Mouse (Mus musculus) cortical plate, adult 2 months (tissue): ENCODE measurements around the gene Unc93b1. TPM values are rescaled to one million over a fixed set of nuclear protein-coding genes. Genes with fewer than 3 reads are reported as not detected.

ENCODE experiments used
- H3K27ac ChIP-seq: fragments of 200-500 bp; 2 replicates; pipeline ENCODE4 v1.5.1; 2012; ENCODE audit warnings: low read length, control low read depth, inconsistent platforms; ENCODE audit not compliant: insufficient read depth
- H3K4me1 ChIP-seq: fragments of 200-500 bp; 2 replicates; pipeline ENCODE4 v1.6.1; 2011; ENCODE audit warnings: low read length; ENCODE audit not compliant: control insufficient read depth, insufficient read depth
- H3K4me3 ChIP-seq: fragments of 200-500 bp; 2 replicates; pipeline ENCODE4 v1.5.1; 2011; ENCODE audit warnings: mild to moderate bottlenecking, low read length, control low read depth; ENCODE audit not compliant: insufficient read depth
- CTCF ChIP-seq: fragments of 200-500 bp; IDR thresholded peaks from 2 replicates; pipeline ENCODE4 v1.5.1; 2011; ENCODE audit warnings: mild to moderate bottlenecking, control low read depth, low read length; ENCODE audit not compliant: insufficient read depth; ENCODE audit errors: extremely low read depth
- POLR2A ChIP-seq: fragments of 200-500 bp; IDR thresholded peaks from 2 replicates; pipeline ENCODE4 v1.6.1; 2011; ENCODE audit warnings: mild to moderate bottlenecking, low read length, control low read depth; ENCODE audit not compliant: insufficient read depth; ENCODE audit errors: extremely low read depth
- polyA plus RNA-seq: library from polyadenylated mRNA; depleted of rRNA; stranded (reverse); fragments of >200 nt; gene quantifications from 2 replicates; pipeline ENCODE4 v1.2.3, GENCODE M21; 2012

Unc93b1 gene
- polyA plus RNA-seq, 1 experiment = 33.5 TPM

GRCm38 (mm10) chr19:3924868-3925267, 10.1 kb upstream of the Unc93b1 start:
- TF ChIP-seq POLR2A (no peak), CTCF (no peak)
- Histone ChIP-seq H3K4me1 (no peaks in the 10 kb centered on the region), H3K27ac (no peak overlapping the region), H3K4me3 (no peak overlapping the region)

DNA sequence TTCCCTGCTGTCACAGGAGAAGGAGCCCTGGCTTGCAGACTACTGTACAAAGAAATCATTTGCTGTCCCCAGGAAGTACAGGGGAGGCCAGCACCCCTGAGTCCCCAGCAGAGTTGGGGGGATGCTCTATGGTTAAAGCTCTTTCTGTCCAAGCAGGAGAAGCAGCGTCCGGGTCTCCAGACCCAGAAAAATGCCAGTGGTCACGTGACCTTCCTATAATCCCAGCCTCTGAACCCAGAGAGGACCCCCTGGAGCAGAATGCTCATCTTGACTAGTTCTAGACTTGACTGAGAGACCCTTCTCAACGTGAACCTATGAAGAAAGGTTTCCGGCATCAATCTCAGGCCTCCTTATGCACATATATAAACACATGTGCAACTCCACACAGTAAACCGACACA, 9.1 kb upstream of the Unc93b1 start:
- TF ChIP-seq POLR2A (no peak), CTCF (no peak)
- H3K4me1 ChIP-seq = peaks cover 1% of the 10 kb centered on the region; the same call in 1 of the 2 replicates

DNA sequence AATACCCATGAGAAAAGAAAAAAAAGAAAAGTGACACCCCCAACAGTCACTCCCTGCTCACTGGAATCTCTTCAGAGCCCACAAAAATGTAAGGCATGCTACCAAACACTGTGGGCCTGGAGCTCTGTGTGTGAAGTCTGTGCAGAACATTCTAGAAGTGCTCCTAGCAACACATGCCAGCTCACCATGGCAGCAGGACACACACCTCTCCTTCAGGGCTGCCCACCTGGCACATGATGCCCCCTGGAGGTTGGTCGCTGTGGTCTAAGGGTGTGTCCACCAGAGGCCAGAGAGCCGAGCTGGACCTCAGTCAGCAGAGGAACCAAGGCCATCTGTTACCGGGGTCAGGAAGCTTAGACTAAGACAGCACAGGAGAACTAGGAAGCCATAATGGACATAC, 8.7 kb upstream of the Unc93b1 start:
- H3K27ac ChIP-seq = no peak overlapping the region
- TF ChIP-seq CTCF (no peak), POLR2A (no peak)

More for the DNA sequence above, 9.1 kb upstream of the Unc93b1 start:
- no peak overlapping the region for H3K4me3 ChIP-seq
- no peak overlapping the region for H3K27ac ChIP-seq

GRCm38 (mm10) chr19:3926685-3927084, 8.3 kb upstream of the Unc93b1 start:
- no peak overlapping the region for H3K27ac ChIP-seq
- H3K4me1 ChIP-seq = peaks cover 1% of the 10 kb centered on the region; the same call in 1 of the 2 replicates
- TF ChIP-seq CTCF = no peak
- TF ChIP-seq POLR2A = no peak
- no peak overlapping the region for H3K4me3 ChIP-seq

More for the DNA sequence above, 8.7 kb upstream of the Unc93b1 start:
- H3K4me1 ChIP-seq = peaks cover 1% of the 10 kb centered on the region; the same call in 1 of the 2 replicates
- H3K4me3 ChIP-seq = no peak overlapping the region

DNA sequence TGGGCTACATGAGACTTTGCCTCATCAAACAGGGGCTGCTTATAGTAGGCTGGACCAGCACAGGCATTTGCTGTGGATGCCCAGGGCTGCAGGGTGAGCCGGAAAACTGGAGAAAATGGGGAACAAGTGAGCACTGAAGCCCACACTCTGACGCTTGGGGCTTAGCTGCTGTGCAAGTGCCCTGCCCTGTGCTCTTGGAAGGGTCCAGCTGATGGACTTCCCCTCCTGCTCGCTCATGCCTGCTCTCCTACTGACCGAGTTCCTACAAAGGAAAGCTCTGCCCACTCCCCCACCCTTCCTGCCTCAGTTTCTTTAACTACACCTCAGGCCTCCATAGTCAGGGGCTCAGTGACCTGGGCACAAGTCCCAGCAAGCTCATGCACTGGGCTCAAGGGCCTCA, 7.0 kb upstream of the Unc93b1 start:
- H3K4me1 ChIP-seq = peaks cover 1% of the 10 kb centered on the region; the same call in 1 of the 2 replicates

DNA sequence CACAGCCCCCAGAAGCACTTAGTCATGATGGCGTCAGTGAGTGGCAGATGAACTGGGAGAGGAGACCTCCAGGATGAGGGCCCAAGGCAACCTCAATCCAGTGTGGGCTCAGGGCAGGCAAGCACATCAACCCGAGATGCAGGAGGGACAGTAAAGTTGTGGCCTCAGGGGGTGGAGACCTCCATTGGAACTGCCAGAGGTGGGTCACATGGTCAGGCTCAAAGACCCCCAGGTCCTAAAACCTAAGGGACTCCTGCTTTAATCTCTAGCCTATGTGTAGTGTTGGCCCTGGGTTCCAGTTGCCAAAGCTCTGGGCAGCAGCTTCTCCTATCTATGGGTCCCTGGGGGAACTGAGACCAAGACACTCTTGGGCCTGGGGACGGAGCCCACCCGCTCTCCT, 6.2 kb upstream of the Unc93b1 start:
- Histone ChIP-seq H3K27ac (no peak overlapping the region; the same call in 1 of the 2 replicates), H3K4me1 (peaks cover 1% of the 10 kb centered on the region; the same call in 1 of the 2 replicates), H3K4me3 (no peak overlapping the region)
- TF ChIP-seq POLR2A (no peak), CTCF (no peak)

More for the DNA sequence above, 7.0 kb upstream of the Unc93b1 start:
- TF ChIP-seq CTCF = no peak
- no peak for TF ChIP-seq POLR2A
- H3K4me3 ChIP-seq = no peak overlapping the region
- H3K27ac ChIP-seq = no peak overlapping the region

- TF ChIP-seq POLR2A (peak; percentile 30; the same call in 1 of the 2 replicates), CTCF (no peak)
- Histone ChIP-seq H3K4me1 (peaks cover 1% of the 10 kb centered on the region; the same call in 1 of the 2 replicates), H3K27ac (peak within 1 kb of the TSS; percentile 4), H3K4me3 (no peak within 1 kb of the TSS)
These were observed 5.6 kb upstream of the Unc93b1 start, which contains the start of gene Aldh3b1 for GRCm38 (mm10) chr19:3929211-3929941. Gene Aldh3b1 (minus strand): TSS chr19:3929808.

DNA sequence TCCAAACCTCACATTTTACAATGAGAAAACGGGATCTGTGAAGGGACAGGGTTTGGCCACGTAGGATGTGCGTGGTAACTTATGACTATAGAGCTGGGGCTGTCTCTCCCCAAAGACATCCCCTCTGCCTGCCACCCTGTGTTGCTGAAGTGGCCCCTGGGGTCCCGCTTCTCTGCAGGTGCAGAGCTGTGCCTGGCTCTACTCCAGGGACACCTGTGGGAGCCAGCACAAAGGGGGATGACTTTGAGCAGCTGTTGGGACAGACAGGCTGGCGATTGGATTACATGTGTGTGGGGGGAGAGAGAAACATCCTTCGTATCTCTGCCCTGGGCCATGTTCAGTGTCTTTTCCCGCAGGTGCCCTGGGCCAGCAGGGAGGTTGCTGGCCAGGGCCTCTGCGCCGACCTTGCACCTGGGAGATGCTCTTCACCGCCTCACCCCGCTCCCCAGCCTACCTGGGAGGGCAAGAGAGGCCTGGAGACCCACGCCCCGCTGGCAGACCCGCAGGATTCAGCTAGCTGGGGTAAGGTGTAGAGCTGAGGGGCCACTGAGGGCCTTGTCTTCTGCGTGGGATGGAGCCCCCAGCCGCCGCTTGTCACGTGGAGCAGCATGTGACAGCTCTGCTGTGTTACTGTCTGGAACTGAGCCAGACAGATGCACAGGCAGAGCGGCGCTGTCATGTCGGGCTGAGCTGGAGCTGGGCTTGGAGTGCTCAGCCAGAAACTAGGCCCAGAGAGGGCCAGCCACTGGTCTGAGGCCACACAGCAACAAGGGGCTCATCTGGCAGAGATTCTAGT, 4.5 kb upstream of the Unc93b1 start:
- TF ChIP-seq CTCF = no peak
- Histone ChIP-seq H3K4me3 (no peak overlapping the region), H3K27ac (peak overlapping the region; percentile 4), H3K4me1 (peaks cover 1% of the 10 kb centered on the region; the same call in 1 of the 2 replicates)

GRCm38 (mm10) chr19:3931716-3932115, 3.3 kb upstream of the Unc93b1 start:
- Histone ChIP-seq H3K4me1 (peaks cover 3% of the 10 kb centered on the region; the same call in 1 of the 2 replicates), H3K27ac (no peak overlapping the region), H3K4me3 (no peak overlapping the region)
- TF ChIP-seq POLR2A (no peak), CTCF (no peak)
